Mouse (Mus musculus): Measurements from ENCODE around the gene Gjb3.
A peak's percentile ranks its signal among the peaks of the same experiment; 100 is the strongest.

Gjb3 gene

DNA sequence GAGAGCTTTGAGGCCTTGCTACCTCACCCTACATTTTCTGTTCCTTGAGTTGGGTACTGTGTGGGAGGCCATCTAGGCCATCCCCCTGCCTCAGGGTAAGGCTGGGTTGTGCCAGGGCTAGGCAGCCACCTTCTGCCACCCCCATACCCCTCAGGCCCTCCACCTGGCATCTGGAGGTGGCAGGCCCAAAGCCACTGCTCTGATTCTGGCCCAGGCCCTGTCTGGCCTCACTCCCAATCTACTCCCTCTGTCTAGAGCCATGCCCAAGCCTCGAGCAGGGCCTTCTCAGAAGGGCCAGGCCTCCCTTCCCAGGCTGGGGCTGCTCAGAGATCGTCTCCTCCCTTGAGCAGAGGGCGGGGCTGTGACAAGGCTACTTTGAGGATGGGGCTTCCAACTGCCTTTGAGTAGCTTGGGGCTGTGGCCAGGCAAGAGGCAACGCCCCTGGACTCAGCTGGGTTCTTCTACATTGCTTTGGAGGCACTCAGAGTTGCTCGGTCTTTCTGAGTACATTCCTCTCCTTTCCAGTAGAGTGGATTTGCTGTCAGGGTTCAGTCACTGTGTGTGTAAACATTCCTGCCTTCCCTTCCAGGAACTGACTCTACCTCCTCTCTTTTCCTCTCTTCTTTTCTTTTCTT lies 4.3 kb upstream of the Gjb3 start:
- DNase-seq = no peak

DNA sequence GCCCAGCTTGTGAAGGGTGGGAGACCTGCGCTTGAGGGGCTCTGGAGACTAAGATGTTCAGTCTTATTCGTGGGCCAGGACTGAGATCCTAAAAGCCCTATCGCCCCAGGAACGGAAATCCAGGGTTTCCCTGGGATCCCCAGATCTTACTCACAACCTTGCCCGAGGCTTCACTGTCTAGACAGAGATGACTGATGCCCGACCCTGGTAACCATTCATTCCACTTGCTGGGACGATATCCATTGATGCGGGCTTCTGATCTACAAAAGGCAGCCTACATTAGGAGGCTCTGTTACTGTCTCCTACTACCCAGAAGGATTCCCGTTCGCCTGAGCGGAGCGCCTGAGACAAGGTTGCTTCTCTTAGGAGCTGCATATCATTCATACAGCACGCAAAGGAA lies 527 bp upstream of the Gjb3 start:
- DNase-seq = no peak

DNA sequence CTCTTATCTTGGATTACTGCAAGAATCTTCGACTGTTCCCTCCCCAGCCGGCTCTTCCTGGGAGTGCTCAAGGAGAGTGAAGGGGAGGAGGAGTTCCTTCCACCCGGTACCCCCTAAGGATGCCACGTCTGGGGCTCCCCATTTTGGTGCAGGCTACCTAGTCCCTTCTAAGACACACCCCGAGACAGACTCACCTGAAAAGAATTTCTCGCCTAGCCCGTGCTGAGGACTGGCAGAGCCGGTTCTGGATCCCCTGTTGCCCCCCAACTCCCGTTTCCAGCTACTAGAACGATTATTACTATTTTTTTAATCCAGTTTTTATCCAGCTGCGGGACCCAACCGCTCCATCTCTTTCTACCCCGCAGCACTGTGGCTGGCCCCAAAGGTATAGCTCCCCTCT lies 893 bp downstream of the Gjb3 start:
- no peak for DNase-seq

DNA sequence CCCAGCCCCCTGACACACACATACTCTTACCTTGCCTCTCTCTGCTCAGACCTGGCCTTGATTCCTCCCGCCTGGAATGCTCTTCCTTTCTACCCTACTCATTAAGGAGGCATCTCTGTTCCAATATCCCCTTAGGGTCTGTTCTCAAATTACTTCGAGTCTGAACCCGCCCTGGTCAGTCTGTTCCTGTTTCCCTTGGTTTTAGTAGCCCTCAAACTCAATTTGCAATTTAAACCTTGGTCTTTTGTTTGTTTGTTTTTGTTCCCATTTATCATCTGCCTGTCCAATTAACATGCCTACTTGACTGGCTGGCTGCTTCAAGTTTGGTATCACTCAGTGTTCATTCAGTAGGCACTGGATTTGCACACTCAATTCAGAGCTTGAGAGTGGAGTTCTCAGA lies 1.6 kb downstream of the Gjb3 start:
- DNase-seq = no peak

DNA sequence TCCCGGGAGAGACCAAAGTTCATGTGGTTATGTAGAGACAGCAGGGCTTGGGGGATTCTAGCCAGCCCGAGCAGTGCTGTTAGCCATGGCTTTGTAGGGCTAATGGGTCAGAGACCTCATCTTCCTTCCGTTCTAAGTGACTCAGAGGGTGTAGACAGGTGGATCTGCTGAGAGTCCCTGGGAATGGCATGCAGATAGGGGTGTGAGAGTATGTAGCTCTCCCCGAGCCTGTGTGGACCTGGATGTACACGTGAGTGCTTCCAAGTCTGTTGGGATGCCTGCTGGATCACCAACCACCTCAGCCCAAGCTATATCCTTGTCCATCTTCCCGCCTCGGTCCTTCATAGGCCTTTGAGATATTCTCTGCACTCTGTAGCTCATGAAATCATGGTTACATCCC lies 2.3 kb downstream of the Gjb3 start:
- DNase-seq = no peak

DNA sequence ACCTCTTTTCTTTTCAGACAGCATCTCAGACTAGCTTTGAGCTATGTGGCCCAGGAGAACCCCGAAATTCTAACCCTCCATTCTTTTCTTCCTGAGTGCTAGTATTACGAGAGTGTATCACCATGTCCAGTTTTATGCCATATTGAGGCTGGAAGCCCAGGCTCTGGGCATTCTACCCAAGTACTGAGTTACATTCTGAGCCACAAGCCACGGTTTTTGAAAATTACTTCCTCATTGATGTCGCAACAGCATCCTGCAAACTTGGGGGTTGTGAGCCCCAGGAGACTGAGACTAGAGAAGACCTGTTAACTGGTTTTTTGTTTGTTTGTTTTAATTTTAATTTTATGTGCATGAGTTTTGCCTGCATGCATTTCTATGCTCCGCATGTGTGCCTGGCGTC lies 2.9 kb downstream of the Gjb3 start:
- DNase-seq = no peak

DNA sequence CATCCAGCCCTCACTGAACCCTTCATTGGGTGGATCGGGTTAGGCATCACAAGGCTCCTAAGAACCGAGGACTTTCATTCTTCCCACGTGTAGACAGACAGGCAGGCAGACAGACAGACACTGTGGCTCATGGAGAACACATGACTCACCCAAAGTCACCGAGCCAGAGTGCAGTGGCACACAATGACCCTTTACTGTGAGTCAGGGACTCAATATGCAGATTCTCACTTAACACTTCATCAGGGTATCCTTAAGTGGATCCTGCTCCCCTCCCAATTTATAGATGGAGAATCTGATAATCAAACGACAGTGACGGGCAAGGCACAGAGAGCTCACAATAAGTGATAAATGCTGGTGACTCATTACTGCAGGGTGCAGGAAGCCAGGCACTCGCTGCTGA lies 3.4 kb downstream of the Gjb3 start:
- no peak for DNase-seq

DNA sequence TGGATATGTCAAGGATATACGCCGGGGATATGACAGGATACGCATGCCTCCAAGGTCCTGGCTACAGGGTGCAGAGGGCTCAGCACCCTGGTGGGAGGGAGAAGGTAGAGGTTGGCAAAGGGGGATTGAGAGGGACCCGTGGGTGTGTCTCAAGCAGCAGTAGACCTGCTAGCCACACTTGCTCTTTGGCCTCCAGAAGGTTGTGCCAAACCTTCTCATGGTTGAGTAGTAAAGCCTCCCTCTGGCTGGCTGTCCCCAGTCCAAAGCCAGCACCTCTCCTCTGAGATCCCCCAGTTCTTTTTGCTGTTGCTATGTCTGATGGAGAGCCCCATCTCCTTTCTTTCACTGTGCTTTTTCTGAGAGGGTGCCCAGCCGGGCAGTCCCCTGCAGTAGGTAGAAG lies 5.4 kb downstream of the Gjb3 start:
- DNase-seq = no peak

DNA sequence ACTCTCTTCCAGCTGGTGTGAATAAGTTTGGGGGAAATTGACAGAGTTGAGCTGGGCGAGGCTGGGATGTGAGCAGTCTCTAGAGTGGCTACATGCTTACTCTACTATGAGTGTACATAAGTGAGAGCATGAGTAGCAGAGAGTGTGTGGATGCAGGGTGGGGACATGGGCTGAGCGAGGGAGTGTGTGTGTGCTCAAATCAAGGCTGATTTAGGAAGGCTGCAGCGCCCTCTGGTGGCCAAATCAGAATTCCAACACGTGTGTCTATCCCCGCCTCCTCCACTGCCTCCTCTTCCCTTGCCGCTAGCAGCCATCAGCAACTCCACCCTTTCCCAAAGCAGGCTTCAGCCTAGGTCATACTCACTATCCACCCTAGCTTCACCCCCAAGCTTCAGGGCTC lies 5.9 kb downstream of the Gjb3 start:
- DNase-seq = peak; percentile 96

DNA sequence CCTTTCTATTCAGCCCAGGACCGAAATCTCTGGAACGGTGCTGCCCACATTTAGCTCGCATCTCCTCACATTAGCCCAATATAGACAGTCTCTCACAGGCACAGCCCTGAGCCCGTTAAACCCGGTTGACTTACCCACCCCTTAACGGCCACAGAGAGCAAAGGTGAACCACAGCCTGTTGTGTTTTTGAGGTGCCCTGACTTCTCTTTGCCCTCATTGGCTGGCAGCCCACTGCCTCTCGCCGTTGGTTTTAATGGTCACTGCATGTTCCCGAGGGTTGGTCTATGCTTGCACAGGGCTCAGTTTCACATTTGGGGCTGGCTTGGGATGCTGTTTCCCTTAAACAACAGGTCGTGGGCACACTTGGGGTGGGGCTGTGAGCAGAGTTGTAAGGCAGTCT lies 6.3 kb downstream of the Gjb3 start:
- DNase-seq = no peak

DNA sequence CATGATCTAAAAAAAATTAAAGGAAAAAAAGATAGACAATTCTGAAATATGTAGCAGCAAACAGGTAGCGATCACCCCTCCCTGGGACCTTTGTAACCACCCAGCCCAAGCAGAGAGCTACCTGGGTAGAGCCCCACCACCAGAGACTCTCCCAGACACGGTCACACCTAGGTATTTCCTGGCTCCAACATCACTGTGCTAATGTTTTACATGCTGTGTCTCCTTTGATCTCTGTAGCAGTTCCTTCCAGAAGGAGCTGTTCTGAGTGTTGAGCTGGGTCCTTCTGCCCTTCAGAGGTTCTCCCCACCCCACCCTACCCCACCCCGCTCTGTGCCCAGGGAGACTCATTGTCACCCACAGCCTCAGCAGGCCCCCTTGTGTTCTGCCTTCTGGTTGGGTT lies 7.0 kb downstream of the Gjb3 start:
- DNase-seq = no peak

DNA sequence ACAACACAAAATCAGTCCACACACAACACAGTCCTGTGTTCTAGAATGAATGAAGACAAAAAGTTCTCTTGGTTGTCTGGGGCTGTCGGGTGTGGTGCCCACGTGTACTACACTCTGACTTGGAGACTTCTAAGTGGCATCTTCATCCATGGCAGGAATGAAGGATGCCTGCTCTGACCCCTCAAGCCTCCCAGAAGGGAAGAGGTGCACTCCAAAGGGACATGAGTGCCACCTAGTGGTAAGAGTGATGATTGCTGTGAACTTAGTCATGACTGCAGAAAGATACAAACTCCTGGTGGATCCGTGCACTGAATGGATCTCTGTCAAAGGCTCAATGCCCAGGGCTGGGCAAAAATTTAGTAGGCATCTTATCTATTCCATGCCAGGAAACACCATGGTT lies 11.0 kb downstream of the Gjb3 start:
- DNase-seq = peak; percentile 62

DNA sequence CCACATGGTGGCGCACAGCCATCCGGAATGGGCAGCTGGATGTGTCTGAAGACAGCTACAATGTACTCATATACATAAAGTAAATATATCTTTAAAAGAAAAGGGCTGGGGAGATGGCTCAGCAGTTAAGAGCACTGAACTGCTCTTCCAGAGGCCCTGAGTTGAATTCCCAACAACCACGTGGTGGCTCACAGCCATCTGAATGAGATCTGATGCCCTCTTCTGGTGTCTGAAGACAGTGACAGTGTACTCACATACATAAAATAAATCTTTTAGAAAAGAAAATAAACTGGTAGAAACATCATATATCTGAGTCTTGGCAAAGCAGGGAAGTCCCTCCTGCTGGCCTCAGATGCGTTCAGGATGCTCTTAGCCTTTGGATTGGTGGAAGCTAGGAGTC lies 13.5 kb downstream of the Gjb3 start:
- DNase-seq = no peak

DNA sequence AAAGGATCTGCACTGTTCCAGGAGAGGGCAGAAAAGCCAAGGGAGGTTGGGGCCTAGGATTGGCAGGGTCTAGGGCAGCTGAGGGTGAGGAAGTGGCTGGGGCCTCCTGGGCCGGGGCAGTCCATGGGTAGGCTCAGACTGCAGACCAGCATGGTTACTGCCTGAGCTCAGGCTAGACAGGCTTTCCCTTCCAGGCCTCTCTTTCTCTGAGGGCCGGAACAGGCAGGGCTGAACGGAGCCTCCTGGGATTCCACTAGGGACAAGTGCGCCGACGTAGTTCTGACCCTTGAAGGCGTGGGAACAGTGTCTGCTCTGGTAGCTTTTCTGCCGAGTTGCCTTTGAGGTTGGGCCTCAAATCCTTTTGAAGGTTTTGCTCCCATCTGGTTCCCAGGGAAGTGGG lies 14.9 kb downstream of the Gjb3 start:
- no peak for DNase-seq

DNA sequence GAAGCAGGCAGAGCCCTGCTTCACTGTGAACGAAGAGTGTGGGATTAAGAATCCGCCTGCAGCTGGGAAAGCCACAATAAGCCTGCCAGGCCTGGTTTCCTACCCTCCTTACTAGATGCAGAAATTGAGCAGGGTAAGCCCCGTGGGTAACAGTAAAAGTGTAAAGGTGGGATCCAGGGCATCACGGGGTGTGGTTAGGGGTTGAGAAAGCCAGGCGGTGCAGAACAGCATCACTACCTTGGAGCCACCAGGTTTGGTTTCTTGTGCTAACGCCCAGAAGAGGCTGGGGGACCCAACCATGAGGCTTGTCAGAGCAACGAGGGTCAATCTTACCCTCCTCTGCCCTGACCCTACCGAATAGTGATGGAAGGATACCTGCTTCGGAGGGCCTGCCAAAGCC lies 16.1 kb downstream of the Gjb3 start:
- no peak for DNase-seq

DNA sequence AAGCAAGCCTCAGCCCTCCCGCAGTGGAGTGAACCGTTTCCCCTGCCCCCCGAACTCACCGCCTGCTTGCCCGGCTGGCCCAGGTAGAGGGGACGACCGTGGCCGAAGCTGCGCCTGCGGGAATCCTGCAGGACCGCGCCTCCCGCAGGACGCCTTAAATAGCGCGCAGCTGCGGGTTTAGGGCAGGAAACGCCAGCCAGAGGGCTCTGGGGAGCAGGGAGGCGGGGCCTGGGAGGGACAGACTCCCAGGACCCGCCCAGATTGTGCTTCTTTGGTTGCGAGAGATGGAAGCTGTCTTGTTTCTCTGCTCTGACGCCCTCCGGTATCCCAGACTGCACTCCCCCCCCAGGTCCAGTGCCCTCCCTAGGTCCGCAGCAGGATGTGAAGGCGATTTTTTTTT lies 16.8 kb downstream of the Gjb3 start, which contains the start of gene Gja4:
Gene Gja4 (minus strand): TSS at position 179 of the 400 bp plus-strand sequence.
- peak; percentile 66 for DNase-seq

DNA sequence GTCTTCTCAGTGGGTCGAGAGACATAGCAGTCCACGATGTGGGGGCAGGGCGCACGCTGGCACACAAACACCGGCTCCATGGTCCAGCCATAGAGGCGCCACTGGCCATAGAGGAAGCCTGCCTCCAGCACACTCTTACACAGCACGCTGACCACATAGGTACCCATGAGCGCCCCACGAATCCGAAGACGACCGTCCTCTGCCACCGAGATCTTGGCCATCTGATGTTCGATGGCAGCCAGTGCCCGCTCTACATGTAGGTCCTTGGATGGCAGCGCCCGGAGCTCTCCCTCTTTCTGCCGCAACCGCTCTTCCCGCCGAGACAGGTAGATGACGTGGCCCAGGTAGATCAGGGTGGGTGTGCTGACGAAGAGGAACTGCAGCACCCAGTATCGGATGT lies 18.3 kb downstream of the Gjb3 start:
- no peak for DNase-seq

DNA sequence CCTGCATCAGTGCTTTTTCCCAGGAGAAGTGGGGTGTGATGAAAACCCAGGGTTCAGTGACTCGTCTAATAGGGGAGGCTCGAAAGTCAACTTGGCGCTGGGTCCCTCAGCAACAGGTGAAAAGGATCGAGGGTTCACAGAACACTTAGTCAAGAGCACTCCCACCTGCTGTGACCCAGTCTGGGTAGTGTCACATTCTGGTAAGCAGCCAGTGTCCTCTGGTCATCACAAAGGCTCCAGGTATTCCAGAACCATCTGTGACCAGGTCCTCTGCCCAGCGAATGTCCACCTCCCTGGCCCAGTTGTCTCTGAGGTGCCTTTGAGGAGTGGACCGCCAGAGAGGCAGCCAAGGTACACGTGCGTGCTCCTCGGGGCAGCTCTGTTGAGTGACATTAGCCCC lies 19.1 kb downstream of the Gjb3 start:
- no peak for DNase-seq

DNA sequence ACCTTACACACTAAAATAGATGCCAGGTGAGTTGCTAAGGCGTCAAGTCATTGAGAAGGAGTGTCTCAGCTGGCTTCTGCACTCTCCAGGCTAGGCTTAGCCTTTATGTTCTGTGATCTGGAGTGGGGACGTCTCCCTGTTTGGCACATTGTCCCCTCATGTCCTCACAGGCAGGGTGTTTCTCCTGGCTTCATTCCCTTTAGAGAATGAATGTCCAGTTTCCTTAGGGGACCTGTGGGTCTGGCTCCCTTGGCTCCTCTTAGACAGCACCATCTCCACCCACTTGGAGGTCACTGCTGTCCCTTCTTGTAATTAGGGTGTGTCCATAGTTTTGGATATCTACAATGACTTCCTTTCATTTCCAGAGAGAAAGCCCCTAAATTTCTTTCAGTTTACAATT lies 23.7 kb downstream of the Gjb3 start:
- no peak for DNase-seq

DNA sequence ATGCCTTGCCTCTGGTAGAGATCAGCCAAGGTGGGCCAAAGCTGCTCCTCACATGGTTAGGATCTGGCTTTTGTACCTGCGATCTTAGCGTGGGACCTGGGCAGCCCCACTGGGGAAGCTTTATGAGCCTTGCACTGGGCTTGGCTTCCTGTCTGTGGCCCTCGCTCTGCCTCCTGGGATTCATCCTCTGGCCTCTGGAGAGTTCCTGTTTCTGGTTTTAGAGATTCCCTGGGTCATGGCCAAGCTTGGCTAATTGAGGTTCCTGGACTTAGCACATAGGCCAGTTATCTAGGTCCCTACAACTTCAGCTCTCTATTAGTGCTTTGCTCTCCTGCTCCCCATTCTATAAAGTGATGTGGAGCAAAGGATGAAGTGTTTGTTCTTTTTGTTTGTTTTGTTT lies 26.8 kb downstream of the Gjb3 start:
- no peak for DNase-seq

DNA sequence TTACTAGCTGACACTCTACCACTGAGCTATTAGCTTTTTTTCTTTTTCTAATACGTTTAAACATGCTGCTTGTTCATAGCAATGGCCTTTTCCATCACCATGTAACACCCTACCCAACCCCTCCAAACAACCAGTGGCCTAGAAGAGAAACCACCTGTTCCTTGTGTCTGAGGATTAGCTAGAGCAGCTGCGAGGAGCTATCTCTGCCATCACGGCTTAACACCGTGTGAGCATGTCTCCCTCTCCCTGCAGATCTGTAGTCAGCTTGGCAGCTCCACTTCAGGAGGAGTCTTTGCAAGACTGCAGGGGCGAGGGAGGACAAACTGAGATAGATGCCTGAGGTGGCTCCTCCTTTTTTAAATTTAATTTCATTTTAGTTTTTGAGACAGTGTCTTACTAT lies 30.1 kb downstream of the Gjb3 start:
- DNase-seq = no peak

DNA sequence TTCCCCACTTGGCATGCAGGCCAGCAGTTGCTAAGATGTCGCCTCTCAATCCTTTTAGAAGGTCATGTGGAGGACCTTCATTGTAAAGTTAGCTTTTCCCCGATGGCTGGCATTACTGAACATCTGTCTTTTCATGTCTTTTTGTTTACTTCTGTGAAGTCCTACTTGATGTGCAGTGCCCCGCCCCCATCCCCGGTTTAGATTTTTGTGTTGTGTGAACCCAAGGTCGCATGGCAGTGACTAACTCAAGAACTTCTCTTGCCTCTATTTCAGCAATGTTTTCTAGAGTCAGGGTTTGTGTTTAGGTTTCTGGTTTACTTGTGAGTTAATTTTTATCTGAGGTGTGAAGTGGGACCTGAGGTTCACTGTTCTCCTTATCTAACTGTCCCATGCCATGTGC lies 38.0 kb downstream of the Gjb3 start:
- DNase-seq = no peak

DNA sequence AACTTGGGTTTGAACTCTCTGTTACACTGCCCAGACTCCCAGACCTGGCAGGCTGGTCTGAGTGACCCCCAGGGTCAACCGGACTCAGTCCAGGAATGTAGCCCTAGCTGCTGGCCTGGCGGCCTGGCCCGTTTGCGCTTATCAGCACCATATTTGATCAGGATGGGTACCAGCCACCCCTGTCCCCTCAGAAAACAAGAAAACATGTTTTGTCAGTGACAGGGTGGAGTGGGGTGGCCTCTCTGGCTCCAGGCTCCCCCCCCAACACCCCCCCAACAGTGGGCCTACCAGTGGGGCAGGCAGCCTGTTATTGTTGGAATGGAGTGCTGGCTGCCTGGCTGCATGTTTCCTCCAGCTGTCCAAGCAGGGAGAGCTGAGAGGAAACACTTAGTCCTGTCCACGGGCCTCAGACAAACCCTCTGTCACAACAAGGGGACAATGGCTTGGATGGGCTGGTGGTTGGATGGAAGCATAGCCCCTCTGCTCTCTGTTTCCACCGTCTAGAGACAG lies 41.5 kb downstream of the Gjb3 start:
- no peak for DNase-seq

DNA sequence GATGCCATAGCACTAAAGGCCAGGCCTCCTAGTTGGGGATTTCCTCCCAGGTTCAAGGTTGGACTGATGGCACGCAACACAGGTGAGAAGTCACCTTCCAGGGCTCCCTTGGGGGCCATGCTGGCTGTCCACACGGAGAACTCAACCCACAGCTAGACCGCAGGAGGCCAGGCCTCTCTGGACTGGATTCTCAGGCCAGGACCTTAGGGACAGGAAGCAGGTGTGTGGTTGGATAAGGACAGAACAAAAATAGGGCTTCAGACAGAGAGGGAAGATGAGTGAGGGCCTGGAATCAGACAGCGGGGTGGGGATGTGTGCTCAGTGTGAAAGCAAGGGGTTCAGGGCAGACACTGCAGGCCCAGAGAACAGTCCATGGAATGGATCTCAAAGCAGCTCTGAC lies 43.7 kb downstream of the Gjb3 start:
- DNase-seq = no peak

DNA sequence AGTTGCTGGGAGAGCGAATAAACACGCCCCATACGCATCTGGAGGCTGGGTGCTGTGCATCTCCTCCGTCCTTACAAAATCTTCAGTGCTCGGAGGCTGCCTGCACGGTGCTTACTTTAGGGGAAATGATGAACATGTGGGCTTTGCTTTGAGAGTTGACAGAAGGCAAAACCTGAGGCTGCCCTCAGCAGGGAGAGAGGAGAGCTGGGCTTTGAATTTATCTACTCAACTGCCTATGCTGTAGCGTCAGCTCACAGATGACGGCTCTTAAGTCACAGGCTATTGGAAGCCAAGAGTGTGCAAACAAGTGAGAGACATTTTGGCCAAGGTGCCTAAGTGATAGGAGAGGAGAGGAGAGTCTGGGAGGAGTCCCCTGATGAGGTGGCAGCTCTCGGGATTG lies 51.4 kb downstream of the Gjb3 start:
- no peak for DNase-seq

All from right cerebral cortex, postnatal 4 days (tissue).